Mouse (Mus musculus): ENCODE measurements around the gene Gm3776. TPM values are rescaled to one million over a fixed set of nuclear protein-coding genes. Genes with fewer than 3 reads are reported as not detected.
A peak's percentile ranks its signal among the peaks of the same experiment; 100 is the strongest.
"Not testable (repeated sequence)": the region's sequence is repeated elsewhere in the genome, so short reads cannot be mapped to it uniquely, and the experiment has no call there.

Gene Gm3776
- polyA plus RNA-seq, 1 experiment from 2014 or later = not detected

GRCm38 (mm10) chr9:78229658-78230057 is 27.3 kb upstream of the Gm3776 start:
- H3K27me3 ChIP-seq; H3K27ac ChIP-seq (replicated peaks); H3K9me3 ChIP-seq; H3K9ac ChIP-seq; H3K4me1 ChIP-seq (replicated peaks); H3K4me3 ChIP-seq; H3K4me2 ChIP-seq; H3K36me3 ChIP-seq; ATAC-seq (ENCODE audit: low FRiP score, low read depth): not testable (repeated sequence)
- WGBS = 70% methylated on average over 3 of the region's 3 CpGs

GRCm38 (mm10) chr9:78230461-78230860 is 26.5 kb upstream of the Gm3776 start, which contains the start of gene Gsta1:
Gene Gsta1 (plus strand): TSS chr9:78230656.
- not testable (repeated sequence) for H3K9ac ChIP-seq; H3K4me1 ChIP-seq (replicated peaks); H3K27ac ChIP-seq (replicated peaks); H3K4me2 ChIP-seq; H3K27me3 ChIP-seq; H3K4me3 ChIP-seq; H3K9me3 ChIP-seq; H3K36me3 ChIP-seq; ATAC-seq (ENCODE audit: low FRiP score, low read depth)
- WGBS = 100% methylated on average over 1 of the region's 3 CpGs

- H3K27ac ChIP-seq (replicated peaks); ATAC-seq (ENCODE audit: low FRiP score, low read depth); H3K27me3 ChIP-seq; H3K9me3 ChIP-seq; H3K9ac ChIP-seq; H3K4me2 ChIP-seq; H3K36me3 ChIP-seq; H3K4me3 ChIP-seq; H3K4me1 ChIP-seq (replicated peaks): not testable (repeated sequence)
- no CpG with 5 or more reads among the region's 10 CpGs for WGBS
Observed at GRCm38 (mm10) chr9:78233121-78233695, 23.7 kb upstream of the Gm3776 start.

GRCm38 (mm10) chr9:78255683-78256470 is 1.1 kb upstream of the Gm3776 start:
- H3K27me3 ChIP-seq; H3K9ac ChIP-seq; H3K4me2 ChIP-seq; H3K4me1 ChIP-seq (replicated peaks); H3K9me3 ChIP-seq; H3K36me3 ChIP-seq; H3K4me3 ChIP-seq; H3K27ac ChIP-seq (replicated peaks); ATAC-seq (ENCODE audit: low FRiP score, low read depth): not testable (repeated sequence)
- 77% methylated on average over 4 of the region's 4 CpGs for WGBS

GRCm38 (mm10) chr9:78259688-78260087 is 2.8 kb downstream of the Gm3776 start:
- H3K27me3 ChIP-seq; H3K9me3 ChIP-seq; H3K4me1 ChIP-seq (replicated peaks); H3K4me2 ChIP-seq; H3K27ac ChIP-seq (replicated peaks); H3K36me3 ChIP-seq; H3K4me3 ChIP-seq; H3K9ac ChIP-seq: not testable (repeated sequence)
- 0% methylated on average over 1 of the region's 6 CpGs for WGBS
- ATAC-seq (ENCODE audit: low FRiP score, low read depth) = peak; percentile 75; the same call in 1 of the 2 replicates

- ATAC-seq (ENCODE audit: low FRiP score, low read depth); H3K27me3 ChIP-seq; H3K36me3 ChIP-seq; H3K4me3 ChIP-seq; H3K9me3 ChIP-seq; H3K9ac ChIP-seq; H3K4me2 ChIP-seq; H3K27ac ChIP-seq (replicated peaks); H3K4me1 ChIP-seq (replicated peaks): not testable (repeated sequence)
- 88% methylated on average over 3 of the region's 3 CpGs for WGBS
Observed at GRCm38 (mm10) chr9:78270945-78271344, 14.0 kb downstream of the Gm3776 start.

- not testable (repeated sequence) for ATAC-seq (ENCODE audit: low FRiP score, low read depth); H3K9ac ChIP-seq; H3K27me3 ChIP-seq; H3K4me1 ChIP-seq (replicated peaks); H3K4me2 ChIP-seq; H3K9me3 ChIP-seq; H3K4me3 ChIP-seq; H3K36me3 ChIP-seq; H3K27ac ChIP-seq (replicated peaks)
- 83% methylated on average over 4 of the region's 4 CpGs for WGBS
Observed at GRCm38 (mm10) chr9:78282002-78282711, 25.2 kb downstream of the Gm3776 start.

GRCm38 (mm10) chr9:78289063-78289462 is 32.1 kb downstream of the Gm3776 start:
- not testable (repeated sequence) for H3K27me3 ChIP-seq; H3K36me3 ChIP-seq; H3K27ac ChIP-seq (replicated peaks); H3K9ac ChIP-seq; H3K4me2 ChIP-seq; H3K4me3 ChIP-seq; H3K4me1 ChIP-seq (replicated peaks); ATAC-seq (ENCODE audit: low FRiP score, low read depth); H3K9me3 ChIP-seq
- 83% methylated on average over 1 of the region's 1 CpGs for WGBS

GRCm38 (mm10) chr9:78289723-78290122 is 32.8 kb downstream of the Gm3776 start, which contains the start of gene Gm10639:
Gene Gm10639 (plus strand): TSS chr9:78289923.
- H3K4me2 ChIP-seq; H3K27me3 ChIP-seq; ATAC-seq (ENCODE audit: low FRiP score, low read depth); H3K9me3 ChIP-seq; H3K27ac ChIP-seq (replicated peaks); H3K4me1 ChIP-seq (replicated peaks); H3K4me3 ChIP-seq; H3K36me3 ChIP-seq; H3K9ac ChIP-seq: not testable (repeated sequence)
- WGBS = 93% methylated on average over 3 of the region's 3 CpGs

GRCm38 (mm10) chr9:78292462-78292861 is 35.5 kb downstream of the Gm3776 start:
- H3K4me2 ChIP-seq; H3K9me3 ChIP-seq; H3K27me3 ChIP-seq; ATAC-seq (ENCODE audit: low FRiP score, low read depth); H3K4me1 ChIP-seq (replicated peaks); H3K36me3 ChIP-seq; H3K27ac ChIP-seq (replicated peaks); H3K4me3 ChIP-seq; H3K9ac ChIP-seq: not testable (repeated sequence)
- 92% methylated on average over 8 of the region's 8 CpGs for WGBS

- H3K4me1 ChIP-seq (replicated peaks); H3K27me3 ChIP-seq; H3K27ac ChIP-seq (replicated peaks); H3K9ac ChIP-seq; H3K36me3 ChIP-seq; H3K9me3 ChIP-seq; ATAC-seq (ENCODE audit: low FRiP score, low read depth); H3K4me3 ChIP-seq; H3K4me2 ChIP-seq: not testable (repeated sequence)
- 92% methylated on average over 1 of the region's 1 CpGs for WGBS
Observed at GRCm38 (mm10) chr9:78293683-78294082, 36.8 kb downstream of the Gm3776 start.

- H3K9me3 ChIP-seq; H3K9ac ChIP-seq; H3K4me1 ChIP-seq (replicated peaks); H3K36me3 ChIP-seq; H3K27ac ChIP-seq (replicated peaks); H3K27me3 ChIP-seq; H3K4me2 ChIP-seq; H3K4me3 ChIP-seq; ATAC-seq (ENCODE audit: low FRiP score, low read depth): not testable (repeated sequence)
- whole genome bisulfite sequencing = 81% methylated on average over 7 of the region's 7 CpGs
Observed at GRCm38 (mm10) chr9:78294781-78295180, 37.9 kb downstream of the Gm3776 start.

Data from hindbrain, embryonic 15.5 days (tissue).